Mouse (Mus musculus) small intestine, adult 2 months (tissue): ENCODE data around the gene Krtap19-1.

Experiments used
- CTCF ChIP-seq: fragments of 200-500 bp; IDR thresholded peaks from 2 replicates; pipeline ENCODE4 v1.5.1; 2012; ENCODE audit warnings: low read depth, mild to moderate bottlenecking, control low read depth, inconsistent platforms, low read length, moderate library complexity, mixed read lengths; ENCODE audit not compliant: insufficient replicate concordance, insufficient read length; ENCODE audit errors: extremely low read depth
- POLR2A ChIP-seq: fragments of 200-500 bp; IDR thresholded peaks from 2 replicates; pipeline ENCODE4 v1.6.1; 2012; ENCODE audit warnings: low read depth, mild to moderate bottlenecking, control low read depth, inconsistent platforms, low read length, moderate library complexity

DNA sequence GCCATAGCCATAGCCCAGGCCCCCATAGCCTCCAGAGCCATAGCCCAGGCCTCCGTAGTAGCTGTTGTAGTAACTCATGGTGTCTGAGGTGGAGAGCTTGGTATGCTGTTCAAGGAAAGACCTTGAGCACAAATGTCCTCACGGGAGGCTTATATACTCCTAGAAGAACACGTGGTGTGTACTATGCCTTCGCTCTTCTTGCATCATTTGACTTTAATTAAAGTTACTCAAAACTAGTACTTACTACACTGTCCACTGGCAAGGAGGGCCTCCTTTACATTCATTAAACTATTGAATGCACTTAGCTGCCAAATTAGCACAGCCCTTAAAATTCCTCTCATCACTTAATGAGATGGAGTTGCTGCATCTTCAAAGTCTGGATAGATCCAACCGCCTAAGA is 15.8 kb upstream of the Krtap19-1 start, which contains the start of gene Krtap19-4:
- TF ChIP-seq CTCF, result no peak
- TF ChIP-seq POLR2A, result no peak
